Mouse (Mus musculus) adrenal gland, postnatal 14 days (tissue): ENCODE data around the gene Spata31d1c. TPM values are rescaled to one million over a fixed set of nuclear protein-coding genes. Genes with fewer than 3 reads are reported as not detected.

Source experiments
- DNase-seq: peaks from one replicate; pipeline ENCODE4 v3.0.0; 2021; ENCODE audit warnings: mixed read lengths
- long read RNA-seq, 2 experiments: library from polyadenylated mRNA; stranded (forward); transcript quantifications; one replicate each; pipeline ENCODE4 v2.0.0; 2021
- total RNA-seq: library from RNA; stranded (reverse); gene quantifications from 2 replicates; pipeline ENCODE4 v1.2.3, GENCODE M21; 2021

Gene Spata31d1c
- total RNA-seq = not detected in 2 replicates
- long read RNA-seq, experiment 1 = 0 reads
- long read RNA-seq, experiment 2 = 0 reads

DNA sequence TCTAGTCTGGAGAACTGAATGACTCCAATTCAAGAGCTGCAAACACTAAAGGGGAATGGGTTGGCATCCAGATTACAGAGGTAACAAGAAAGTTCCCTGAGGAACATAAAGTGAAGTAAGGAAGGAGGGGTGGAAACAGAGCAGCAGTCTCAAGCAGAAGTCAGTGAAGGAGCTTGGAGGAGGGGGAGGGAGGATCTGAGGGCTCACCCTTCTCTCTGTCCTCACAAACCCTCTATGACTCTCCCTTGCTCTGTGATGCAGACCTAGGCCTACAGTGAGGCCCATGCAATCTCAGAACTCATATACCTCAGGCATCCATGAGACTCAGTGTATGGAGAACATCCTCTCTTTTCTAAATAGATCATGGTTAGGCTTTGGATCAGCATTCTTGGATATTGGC, at the start of gene Spata31d1c:
TSS of gene Spata31d1c (plus strand) at position 301 of the 400 bp plus-strand sequence.
- no peak for DNase-seq

DNA sequence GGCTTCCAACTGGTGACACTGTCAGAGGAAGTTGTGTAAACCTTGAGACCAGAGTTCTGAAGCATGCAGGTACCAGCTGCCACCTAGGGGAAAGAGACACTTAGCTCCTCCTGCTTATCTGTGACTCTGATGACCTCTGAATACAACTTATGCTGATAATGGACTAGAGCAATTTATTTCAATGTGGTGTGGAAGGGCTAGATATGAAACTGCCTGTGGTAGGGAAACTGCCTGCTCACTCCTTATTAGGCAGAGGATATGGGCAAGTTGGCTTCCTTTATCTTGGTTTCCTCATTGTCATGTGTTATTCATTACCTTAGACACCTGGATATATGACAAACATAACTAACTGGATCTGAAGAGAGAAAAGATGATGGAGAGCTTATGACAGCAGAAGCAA, 44.0 kb upstream of the Spata31d1c start:
- no peak for DNase-seq

DNA sequence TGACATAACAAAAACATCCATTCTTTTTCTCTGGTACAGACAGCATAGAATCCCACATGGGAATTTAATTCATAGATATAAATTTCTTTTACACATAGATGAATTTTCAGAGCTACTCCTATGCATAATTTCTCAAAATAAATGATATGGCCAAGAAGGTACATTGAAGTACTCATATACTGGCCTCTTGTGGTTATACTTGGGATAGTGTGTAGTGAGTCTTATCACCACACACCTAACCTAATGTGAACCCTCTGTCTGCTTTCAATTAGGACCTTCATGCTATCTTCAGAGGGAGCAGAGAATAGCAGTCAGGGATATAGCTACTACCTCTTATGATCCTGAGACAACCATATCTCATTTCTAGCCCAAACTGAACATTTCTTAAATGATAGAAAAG, 27.4 kb upstream of the Spata31d1c start:
- DNase-seq = no peak

DNA sequence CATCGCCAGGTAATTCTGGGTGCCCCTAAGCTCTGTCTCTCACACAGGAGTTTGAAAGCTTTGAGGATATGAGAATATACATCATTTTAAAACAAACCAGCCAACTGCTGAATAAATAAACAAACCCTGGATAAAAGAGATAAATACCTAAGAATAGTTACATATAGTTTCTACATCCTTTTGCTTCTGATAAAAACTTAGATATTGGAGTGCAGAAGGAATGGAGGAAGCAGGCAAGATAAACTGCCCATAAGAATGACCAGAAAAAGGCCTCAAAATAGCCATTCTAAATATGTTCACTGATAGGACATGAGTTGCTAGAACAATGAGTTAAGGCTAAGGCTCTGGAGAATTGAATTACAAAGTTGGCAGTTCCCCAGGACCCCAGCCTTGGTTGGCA, 26.1 kb upstream of the Spata31d1c start:
- DNase-seq = no peak

DNA sequence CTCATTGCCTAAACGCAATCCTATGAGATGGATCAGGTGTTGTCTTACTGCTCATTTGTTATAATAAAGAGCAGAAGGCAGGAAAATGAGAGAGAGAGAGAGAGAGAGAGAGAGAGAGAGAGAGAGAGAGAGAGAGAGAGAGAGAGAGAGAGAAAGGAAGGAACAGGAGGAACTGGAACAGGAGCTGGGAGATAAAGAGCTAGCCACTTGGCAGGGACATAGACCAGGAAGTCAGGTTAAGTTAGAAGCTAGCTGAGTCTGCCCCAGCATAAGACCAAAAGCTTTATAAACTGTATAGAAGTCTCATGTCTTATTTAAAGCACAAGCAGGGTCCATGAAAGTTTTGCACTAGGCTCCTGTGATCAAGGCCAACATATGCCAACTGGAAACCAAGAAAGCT, 24.9 kb upstream of the Spata31d1c start:
- DNase-seq = no peak

DNA sequence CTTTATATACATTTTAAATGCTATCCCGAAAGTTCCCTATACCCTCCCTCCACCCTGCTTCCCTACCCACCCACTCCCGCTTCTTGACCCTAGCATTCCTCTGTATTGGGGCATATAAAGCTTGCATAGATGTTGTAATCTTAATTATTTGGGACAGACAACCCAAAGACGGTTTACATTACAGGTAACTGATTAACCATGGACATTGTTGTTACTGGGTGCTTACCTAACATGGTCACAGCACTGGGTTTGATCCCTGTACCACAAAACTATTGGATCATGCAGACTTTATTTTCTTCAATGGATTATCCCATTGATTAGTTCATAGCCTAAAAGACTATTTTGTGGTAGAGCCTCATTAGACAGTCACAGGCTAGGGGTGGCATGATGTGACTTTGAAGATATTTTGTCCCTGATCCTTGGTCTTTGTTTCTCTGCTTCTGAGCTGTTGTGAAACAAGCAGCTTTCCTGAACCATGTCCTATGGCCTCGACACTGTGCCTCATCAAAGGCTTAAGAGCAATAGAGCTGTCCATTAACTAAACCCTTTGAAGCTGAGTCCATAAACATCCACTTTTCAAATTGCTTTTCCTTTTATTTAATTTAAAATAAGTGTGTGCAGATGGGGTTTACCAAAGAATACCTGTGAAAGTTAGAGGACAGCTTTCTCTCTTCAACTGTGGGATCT, 21.7 kb upstream of the Spata31d1c start:
- no peak for DNase-seq

DNA sequence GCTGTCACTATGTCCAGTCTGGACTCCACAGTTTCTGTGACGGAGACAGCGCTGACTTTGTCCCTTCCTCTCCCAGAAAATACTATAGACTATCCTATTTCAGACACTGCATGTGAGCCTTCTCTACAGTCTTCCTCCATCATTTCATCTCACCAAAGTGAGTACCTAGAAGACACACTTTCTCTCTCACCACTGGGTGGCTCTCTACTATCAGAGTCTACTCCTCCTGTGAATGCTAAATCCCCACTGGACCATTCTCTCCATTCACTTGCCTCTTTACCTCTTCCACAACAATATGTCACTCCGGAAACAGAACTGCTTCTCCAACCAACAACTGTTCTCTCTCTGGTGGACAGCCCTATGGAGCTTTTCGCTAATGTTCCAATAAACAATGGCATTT, 2.2 kb downstream of the Spata31d1c start:
- DNase-seq = no peak

DNA sequence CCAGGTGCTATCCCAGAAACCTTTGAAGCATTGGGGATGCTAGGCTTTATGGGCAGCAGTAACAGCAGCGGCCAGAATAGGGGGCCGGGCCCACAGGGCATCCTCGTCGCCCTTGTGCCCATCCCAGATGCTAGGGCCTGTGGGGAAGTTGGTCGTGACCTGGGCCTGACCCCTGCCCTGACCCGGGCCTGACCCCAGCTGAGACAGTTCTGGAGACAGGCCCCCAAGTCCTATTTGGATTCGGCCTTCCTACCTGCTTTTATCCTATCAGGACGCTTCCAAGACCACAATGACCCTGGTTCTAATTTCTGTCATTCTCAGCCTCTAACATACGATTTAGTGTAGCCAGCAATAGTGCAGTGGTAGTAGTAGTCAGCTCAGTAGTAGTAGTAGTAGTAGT, 19.8 kb downstream of the Spata31d1c start, which contains the start of gene Prss47:
TSS of gene Prss47 (minus strand) at position 101 of the 400 bp plus-strand sequence.
- DNase-seq = no peak

DNA sequence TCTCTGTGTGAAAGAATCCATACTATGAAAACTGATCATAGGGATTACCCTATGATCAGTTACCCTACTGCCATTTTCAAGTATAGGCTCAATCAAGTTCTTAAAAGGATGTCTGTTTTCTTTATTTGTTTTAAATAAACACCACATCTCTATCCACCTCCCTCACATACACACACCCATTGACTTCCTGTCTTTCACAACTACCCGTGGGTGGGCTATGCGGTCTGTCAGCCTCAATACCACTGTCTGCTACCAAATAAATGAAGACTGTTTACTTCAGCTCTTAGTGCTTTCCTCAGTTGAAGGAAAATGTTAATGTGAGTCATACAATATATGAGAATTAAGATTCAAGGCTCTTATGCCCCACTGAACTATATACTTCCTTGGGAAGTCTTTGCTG, 37.1 kb downstream of the Spata31d1c start:
- no peak for DNase-seq

Other genes with a start within 250 kb of the Spata31d1c start
- gene Cntnap3, start 129.1 kb upstream of the Spata31d1c start, total RNA-seq = 0.08 TPM in 1 of 2 replicates, not detected in the other
- not detected in 2 replicates for gene Spata31, start 115.7 kb upstream of the Spata31d1c start, total RNA-seq
- not detected in 2 replicates for gene Prss47, start 19.7 kb downstream of the Spata31d1c start, total RNA-seq
- 45.5 and 46.9 TPM in 2 replicates for gene Mfsd14b, start 79.9 kb downstream of the Spata31d1c start, total RNA-seq
- not detected in 2 replicates for gene Olfr465-ps1, start 105.0 kb downstream of the Spata31d1c start, total RNA-seq
- not detected in 2 replicates for gene Olfr466, start 117.2 kb downstream of the Spata31d1c start, total RNA-seq
- not detected in 2 replicates for gene Nlrp4f, start 172.9 kb downstream of the Spata31d1c start, total RNA-seq
- not detected in 2 replicates for gene Gm10775, start 226.5 kb downstream of the Spata31d1c start, total RNA-seq
- gene Zfp369, start 245.8 kb downstream of the Spata31d1c start, total RNA-seq = 27.9 and 29.9 TPM in 2 replicates